Mouse (Mus musculus): ENCODE results near the gene AA467197. TPM values are rescaled to one million over a fixed set of nuclear protein-coding genes. Genes with fewer than 3 reads are reported as not detected.
A peak's percentile ranks its signal among the peaks of the same experiment; 100 is the strongest.

Gene AA467197
- total RNA-seq, 2 experiments from 2014 or later = 0.59 TPM; not detected in 1

DNA sequence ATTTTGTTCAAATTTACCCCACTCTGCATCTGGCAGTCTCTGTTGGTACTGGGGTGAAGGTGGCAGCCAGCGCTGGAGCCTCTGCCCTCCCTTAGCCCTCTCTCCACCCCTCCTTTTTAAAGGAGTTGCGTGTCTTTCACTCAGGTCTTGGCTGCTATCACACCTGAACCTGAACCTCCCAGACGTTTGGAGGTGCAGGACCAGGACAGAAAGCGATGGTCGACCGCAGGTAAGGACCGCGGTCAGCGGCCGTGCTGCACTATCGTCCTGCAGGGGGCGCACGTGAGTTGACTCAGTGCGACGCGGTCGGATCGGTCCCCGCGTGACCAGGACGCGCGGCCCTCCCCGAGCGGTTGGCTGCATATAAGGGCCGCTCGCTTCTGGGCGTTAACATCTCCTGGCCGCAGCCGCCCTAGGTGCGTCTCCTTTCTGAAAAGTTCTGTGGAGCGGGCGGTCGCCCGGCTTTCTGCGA lies 776 bp downstream of the AA467197 start:
- peak; percentile 16 to 59 for DNase-seq (ENCODE audit: low spot score in 2 of 2)

DNA sequence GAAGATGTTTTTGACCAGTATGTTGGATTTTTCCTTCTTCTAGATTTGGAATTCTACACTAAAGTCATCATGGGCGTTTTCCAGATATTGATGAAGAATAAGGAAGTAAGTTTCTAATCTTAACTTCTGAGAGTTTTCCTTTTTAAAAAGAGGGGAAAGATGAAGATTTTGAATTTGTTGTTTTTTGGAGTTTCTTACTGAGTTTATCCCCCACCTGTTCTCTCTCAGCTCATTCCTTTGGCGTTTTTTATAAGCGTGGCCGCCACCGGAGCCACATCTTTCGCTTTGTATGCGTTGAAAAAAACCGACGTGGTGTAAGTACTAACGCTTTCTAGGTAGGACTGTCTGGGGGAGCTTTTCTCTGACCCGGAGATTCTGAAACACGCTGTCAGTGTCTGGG lies 1.2 kb downstream of the AA467197 start:
- no peak for DNase-seq (ENCODE audit: low spot score in 2 of 2)

GRCm38 (mm10) chr2:122638673-122639072 lies 1.9 kb downstream of the AA467197 start:
- no peak for DNase-seq (ENCODE audit: low spot score in 2 of 2)

DNA sequence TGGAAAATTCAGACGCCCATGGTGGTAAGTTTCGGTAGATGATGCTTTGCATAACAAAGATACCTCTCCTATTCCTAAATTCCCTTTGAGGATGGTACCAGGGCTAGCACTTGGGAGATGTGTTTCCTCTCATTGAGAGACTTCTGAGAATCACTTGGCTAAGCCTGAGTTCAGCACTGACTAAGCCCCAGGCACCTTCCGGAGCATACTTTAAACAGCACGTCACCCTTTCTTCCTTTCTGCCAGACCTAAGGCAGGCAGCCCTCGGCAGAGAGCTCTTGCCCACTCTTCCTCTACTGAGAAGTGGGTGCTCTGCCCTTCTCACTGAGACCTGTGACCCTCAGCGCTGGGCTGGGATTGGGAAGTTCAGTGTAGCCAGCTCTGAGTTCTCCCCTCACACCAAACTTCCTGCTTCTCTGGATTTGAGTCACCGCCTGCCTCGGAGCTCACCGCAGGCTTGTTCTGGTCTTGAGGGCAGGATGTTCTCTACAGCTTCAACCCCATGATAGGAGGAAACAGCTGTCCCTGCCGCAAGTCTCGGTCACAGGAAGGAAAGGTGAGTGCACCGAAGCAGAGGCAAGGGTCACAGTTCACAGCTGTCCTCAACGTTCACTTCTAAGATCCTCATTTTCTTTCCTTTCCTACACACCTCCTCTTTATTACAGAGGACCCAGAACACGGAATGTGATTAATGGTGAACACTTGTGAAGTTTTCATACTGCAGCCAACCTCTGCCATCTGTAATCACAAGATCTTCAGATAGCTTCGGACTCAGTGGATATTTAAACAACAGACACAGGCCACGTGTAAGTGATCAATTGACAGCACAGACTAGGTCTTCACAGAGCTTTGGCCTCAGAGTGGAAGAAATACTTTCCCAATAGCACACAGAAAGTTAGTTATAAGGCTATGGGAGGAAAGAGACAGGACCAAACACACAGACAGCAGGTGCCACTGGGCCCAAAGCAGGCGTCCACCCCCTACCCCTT lies 15.6 kb downstream of the AA467197 start:
- no peak for DNase-seq (ENCODE audit: low spot score in 2 of 2)

- DNase-seq (ENCODE audit: low spot score in 2 of 2) = no peak
These were observed 19.3 kb downstream of the AA467197 start for GRCm38 (mm10) chr2:122656052-122656451.

- DNase-seq (ENCODE audit: low spot score in 2 of 2) = no peak
These were observed 20.0 kb downstream of the AA467197 start for GRCm38 (mm10) chr2:122656767-122657166.

DNA sequence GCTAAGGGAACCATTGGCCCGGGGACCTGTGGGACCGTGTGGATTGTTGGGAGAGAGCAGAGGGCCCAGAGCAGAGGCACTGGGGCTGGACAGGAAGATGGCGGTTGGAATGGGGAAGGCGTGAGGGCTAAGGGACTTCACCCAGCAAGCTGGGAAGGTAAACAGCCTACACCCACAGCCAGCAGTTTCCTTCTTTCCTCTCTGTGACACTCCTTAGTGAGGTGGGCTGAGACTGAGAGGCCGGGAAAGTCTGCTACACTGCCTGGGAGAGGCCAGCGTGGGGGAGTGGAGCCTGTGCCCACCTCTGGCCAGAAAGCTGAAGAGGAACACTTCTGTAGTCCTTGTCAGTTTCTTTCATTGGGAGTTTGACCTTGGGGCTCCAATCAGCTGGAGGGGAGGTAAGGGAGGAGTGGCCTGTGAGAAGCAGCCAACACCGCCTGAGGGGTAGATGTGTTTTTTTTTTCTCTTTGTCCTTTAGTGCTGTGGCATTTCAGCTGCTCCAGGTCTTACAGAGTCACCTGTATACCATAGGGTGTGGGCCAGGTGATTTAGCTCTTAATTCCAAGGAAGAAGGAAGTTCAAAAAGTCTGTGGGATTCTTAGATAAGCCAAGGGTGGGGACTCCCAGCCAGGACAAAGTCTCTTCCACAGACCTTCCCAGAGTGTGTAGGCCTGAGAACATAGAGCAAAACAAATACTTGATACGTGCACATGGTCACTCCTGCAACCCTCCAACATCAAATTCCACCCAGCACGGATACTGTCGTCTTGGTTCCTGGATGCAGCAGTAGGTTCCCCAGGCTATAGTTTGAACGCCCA lies 21.1 kb downstream of the AA467197 start:
- DNase-seq (ENCODE audit: low spot score in 2 of 2) = no peak

DNA sequence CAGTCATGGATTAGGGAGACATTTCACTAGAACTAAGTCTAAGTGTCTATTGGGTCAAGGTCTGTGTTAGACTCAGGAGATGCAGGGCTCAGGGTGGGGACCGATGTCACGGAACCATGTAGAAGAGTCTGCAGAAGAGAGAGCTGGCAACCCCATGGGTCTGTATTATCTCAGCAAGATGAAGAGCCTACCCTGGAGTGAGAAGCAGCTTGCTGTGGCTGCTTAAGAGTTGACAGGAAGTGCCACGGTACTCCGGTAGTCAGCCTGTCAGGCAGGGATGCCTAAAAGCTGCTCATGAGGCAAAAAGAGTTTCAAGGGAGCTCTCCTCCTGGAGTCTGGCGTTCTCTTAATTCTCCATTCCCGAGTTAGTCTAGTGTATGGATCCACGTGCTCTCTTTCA lies 23.0 kb downstream of the AA467197 start:
- no peak for DNase-seq (ENCODE audit: low spot score in 2 of 2)

- DNase-seq (ENCODE audit: low spot score in 2 of 2) = no peak
These were observed 28.6 kb downstream of the AA467197 start for GRCm38 (mm10) chr2:122665253-122665972.

- peak in 1 of 2 experiments; percentile 18 for DNase-seq (ENCODE audit: low spot score in 2 of 2)
These were observed 29.4 kb downstream of the AA467197 start for GRCm38 (mm10) chr2:122665973-122666875.

DNA sequence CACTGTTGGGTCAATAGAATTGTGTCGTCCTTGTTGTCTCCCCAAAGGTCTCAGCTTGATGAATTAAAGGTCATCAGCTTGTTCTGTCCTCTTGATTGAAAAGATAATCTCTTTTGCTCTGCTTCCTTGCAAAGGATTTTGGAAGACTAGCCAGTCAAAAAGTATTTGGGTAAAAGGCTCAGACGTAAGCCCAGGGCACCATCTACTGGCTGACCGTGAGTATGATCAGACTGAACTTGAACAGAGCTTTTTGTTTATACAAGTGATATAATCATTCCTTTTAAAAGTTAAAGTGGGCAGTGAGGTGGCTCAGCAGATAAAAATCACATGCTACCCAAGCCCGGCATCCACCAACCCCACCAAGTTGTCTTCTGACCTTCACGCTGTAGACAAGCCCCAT lies 31.1 kb downstream of the AA467197 start:
- peak in 1 of 2 experiments; percentile 65 for DNase-seq (ENCODE audit: low spot score in 2 of 2)

GRCm38 (mm10) chr2:122671714-122672113 lies 34.9 kb downstream of the AA467197 start:
- DNase-seq (ENCODE audit: low spot score in 2 of 2) = no peak

GRCm38 (mm10) chr2:122672841-122673240 lies 36.1 kb downstream of the AA467197 start:
- DNase-seq (ENCODE audit: low spot score in 2 of 2) = no peak

- DNase-seq (ENCODE audit: low spot score in 2 of 2) = no peak
These were observed 38.3 kb downstream of the AA467197 start for GRCm38 (mm10) chr2:122675126-122675525.

DNA sequence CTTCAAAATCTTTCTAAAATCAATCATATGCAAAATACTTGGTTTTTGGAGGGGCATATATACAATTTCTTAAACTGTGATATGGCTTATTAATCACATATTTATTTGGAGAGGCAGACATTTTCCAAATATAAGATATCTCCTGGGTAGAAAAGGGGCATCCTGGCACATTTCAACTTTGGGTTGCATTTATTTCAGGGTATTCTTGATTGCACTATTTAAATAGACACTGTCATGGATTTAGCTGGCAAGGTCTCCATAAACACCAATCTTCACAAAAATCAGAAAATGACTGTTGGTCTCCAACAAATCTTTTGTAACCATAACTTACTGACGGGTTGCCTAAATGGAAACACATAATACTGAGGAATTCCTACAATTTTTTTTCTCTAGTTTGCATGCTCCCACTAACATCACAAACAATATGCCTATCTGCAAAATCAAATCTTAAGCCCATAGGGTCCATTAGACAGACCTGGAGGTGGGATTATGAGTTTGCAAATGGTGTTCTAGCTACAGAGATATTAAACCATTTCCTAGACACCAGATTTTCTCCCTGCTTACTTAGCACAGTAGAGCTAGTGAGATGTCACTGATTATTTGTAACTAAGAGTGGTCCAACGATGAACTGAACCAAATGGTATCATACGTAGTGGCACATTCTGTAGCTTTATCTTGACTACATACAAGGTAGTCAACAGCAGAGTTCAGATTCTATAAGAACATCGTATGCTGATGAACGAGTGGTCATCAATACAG lies 44.8 kb downstream of the AA467197 start:
- DNase-seq (ENCODE audit: low spot score in 2 of 2) = no peak

- no peak for DNase-seq (ENCODE audit: low spot score in 2 of 2)
These were observed 45.7 kb downstream of the AA467197 start for GRCm38 (mm10) chr2:122682520-122682919.

DNA sequence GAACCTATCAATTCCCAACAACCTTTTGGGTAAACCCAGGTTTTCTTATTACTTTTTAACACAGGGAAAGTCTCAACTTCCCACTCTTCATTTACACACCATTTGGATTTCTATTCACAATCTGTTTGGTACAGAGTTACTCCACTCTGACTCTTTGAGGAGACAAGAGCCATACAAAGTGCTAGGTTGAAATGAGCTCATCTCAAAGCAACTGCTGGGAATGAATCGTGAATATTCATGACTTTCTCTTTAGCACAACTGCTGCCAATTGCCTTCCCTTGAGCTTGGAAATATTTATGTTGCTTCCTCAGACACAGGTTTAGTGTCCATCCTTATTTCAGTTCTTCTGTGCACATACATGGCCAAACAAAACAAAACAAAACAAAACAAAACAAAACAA lies 46.9 kb downstream of the AA467197 start:
- DNase-seq (ENCODE audit: low spot score in 2 of 2) = no peak

- no peak for DNase-seq (ENCODE audit: low spot score in 2 of 2)
These were observed 49.9 kb downstream of the AA467197 start for GRCm38 (mm10) chr2:122686665-122687064.

Measured in layer of hippocampus, adult 18-20 months (tissue).